Mouse (Mus musculus): ENCODE results near the gene Tff3.
A peak's percentile ranks its signal among the peaks of the same experiment; 100 is the strongest.

Tff3 gene

DNA sequence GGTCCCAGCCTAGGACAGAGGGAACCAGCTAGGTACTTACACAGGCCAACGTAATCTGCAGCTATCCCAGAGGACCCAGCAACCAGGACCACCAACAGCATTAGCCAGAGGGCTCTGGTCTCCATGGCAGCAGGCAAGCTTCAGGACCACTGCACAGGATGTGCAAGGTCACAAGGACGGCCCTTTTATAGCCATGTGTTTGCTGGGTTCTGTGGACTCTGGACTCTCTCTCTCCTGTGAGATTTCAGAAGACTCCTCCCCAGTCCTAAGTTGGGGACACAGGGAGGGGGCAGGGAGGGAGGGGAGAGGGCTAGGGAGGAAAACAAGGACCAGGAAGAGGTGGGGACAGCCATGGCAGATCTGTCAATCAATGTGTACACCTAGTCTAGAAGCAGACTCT is at the start of gene Tff3:
Gene Tff3 (minus strand): TSS at position 195 of the 400 bp plus-strand sequence.
- DNase-seq (ENCODE audit: low read depth, low spot score) = no peak

DNA sequence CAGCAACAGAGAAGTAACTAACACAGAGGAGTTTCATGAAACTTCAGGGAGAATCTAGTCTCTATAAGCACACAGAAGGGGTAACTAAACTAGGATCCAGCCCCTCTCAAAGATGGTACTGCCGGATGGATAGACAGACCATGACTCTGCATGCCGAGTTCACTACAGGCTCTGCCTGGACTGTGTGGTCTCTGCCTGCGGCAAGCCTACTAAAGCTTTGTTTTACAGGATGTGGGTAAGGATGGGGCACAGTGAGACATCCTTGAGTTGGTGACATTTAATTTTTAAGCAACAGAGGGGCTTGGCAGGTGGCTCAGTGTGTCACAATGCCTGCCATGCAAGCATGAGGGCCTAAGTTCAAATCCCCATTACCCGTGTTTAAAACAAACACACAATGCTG is 46.9 kb upstream of the Tff3 start:
- DNase-seq (ENCODE audit: low read depth, low spot score) = no peak

DNA sequence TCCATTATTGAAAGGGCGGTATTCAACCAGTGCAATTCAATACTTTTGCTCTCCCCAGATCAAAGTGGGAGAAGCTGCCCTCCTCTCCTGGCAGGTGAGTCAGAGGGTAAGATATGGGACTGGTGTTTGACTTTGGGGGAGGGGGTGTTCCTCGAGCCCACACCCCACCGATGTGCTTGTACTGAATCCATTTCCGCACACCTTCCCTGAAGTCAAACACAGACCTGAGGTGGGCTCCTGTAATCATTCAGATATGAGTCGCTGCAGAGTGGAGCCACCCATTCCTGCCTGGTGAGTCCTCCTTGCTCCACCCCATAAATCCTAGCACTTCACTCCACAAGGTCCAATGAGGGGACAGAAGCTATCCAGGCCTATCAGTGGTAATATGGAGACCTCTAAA is 40.4 kb upstream of the Tff3 start:
- DNase-seq (ENCODE audit: low read depth, low spot score) = no peak

DNA sequence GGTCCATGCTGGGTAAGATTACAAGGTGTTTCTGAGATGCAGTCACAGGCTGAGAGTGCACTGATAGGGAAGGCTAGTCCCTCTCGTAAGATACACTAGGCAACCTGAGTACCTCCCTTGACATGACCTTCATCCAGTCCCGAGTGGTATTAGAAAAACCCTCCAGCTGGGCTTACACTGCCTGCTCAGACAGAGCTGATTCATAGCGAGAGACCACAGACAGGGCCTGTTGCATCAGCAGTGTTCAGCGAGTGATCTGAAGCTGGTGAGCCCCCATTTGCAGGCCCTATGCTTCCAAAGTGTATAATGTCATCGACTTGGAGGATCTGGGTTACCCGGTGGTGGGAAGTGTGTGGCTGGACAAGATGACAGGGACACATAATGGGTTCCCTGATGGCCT is 35.7 kb upstream of the Tff3 start, which contains the start of gene Tff1:
Gene Tff1 (minus strand): TSS at position 151 of the 400 bp plus-strand sequence.
- DNase-seq (ENCODE audit: low read depth, low spot score) = no peak

DNA sequence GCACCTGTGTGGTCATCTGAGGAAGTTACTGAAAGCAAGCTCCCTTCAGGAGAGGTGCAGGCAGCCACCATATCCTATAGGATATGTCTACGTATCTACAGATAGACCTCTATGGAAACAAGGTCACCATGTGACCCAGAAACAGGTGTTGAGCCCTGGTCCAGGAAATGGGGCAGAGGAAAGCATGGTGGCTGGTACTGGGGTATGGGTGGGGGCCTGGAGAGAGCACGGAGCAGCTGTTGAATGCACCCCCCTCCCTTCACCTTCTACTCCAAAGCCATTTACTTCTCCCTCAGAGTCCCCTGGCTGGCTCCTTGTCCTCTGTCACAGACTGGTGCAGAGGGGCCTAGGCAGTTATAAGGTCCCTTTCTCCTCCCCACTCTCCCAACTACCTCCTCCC is 34.4 kb upstream of the Tff3 start:
- DNase-seq (ENCODE audit: low read depth, low spot score) = no peak

DNA sequence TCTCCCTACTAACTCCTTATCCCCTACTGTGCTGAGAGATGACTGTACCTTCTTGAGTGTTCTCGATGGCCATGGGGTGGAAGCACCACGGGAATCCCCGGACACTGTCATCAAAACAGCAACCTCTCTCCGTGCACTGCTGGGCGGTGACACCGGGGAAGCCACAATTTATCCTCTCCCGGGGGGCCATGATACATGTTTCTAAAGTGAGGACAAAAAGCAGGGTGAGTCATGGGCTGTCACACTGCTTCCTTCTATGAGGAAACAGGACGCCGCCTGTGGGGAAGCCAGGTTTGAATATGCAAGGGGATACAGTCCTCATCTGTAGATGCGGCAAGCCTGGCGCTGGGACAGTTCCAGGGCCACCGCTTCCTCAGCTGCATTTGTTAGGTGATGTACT is 33.2 kb upstream of the Tff3 start:
- DNase-seq (ENCODE audit: low read depth, low spot score) = no peak

DNA sequence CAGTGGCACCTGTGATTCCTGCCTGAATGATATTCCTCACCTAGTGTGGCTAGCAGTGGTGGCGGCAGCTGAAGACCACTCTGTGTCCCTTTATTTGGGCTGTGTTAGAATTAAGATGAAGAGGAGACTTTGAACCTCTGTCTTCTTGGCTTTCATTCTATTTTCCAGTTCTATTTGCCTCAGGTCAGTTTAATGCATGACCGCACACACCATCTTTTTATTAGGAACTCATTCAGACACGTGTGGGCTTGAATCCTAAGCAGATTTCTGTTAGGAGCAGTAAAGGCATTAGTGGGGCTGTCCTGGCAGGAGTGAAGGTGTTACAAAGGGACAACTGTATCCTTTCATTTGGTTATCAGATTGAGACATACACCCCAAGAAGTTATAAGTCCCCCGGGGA is 30.8 kb upstream of the Tff3 start:
- DNase-seq (ENCODE audit: low read depth, low spot score) = no peak

DNA sequence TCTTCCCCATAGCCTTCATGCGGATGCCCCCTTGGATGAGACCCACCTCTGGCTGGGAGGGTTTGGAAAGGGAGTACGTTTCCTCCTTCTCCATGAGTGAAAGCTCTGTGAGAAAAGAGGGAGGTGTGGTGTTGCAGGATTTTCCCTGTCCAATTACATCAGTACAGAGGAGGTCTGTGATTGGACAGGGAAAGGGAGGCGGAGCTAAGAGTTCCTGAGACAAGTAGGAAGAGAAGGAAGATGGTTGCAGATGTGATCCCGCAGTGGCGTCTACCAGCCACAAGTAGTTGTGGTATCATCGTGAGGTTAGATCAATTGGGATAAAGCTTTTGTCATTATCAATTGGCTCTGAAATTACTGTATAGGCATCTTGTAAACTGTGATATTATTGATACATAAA is 28.5 kb upstream of the Tff3 start:
- peak; percentile 73 for DNase-seq (ENCODE audit: low read depth, low spot score)

DNA sequence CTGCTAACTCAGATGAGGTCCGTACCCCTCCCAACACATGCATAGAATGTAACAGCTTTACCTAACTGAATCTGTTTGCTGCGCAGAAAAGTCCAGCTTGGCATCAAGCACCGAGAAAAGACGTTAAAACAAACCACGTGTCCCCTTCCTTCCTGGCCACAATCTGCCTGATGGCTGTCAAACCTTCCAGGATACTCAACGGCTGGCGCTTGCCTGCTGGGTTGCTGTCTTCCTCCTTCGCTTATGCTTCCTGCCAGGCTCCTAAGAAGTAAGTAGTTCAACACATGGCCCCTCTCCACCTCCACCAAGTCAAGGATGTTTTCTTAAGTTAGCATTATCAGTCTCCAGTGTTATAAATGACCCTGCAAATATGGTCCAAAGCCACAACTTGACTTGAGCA is 24.3 kb upstream of the Tff3 start:
- DNase-seq (ENCODE audit: low read depth, low spot score) = no peak

DNA sequence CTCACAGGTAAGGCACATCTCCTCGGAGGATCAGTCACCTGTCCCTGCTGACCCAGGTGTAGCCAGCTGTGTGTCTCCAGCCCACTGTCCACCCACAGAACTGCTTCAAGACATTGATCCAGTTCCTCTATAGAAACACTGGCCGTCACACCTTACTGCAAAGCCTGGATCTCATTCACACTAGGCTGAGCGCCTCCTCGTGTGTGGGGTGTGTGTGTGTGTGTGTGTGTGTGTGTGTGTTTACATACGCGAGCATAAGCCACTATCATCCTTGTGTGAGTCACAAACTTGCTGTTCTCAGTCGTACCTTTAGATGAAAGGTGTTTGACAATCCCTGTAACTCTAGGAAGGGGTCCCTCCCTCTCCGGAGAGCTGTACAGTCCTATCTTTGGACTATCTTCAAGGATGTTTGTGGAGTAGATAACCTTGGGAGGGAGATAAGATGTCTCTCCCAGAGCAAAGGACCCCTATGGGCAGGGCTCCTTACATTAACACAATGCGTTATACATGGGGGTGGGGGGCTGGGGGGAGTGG is 23.6 kb upstream of the Tff3 start:
- DNase-seq (ENCODE audit: low read depth, low spot score) = no peak

DNA sequence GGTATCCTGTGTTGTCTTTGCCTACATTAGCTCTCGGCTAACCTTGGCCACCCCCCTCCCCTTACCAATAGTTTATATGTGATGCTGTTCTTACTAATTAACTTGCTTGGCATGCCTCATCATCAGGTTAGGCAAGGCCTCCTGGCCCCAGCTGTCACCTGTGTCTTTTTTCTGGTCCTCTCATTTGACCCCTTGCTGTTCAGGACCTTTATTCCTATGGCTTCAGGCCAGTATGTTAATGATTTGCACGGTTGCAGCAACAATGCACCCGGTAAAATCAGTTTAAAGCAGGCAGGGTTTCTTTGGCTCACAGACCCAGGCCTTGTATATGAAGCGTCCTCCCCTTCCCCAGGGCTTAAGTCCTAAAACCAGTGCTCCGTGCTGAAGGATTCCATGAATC is 23.1 kb upstream of the Tff3 start:
- no peak for DNase-seq (ENCODE audit: low read depth, low spot score)

DNA sequence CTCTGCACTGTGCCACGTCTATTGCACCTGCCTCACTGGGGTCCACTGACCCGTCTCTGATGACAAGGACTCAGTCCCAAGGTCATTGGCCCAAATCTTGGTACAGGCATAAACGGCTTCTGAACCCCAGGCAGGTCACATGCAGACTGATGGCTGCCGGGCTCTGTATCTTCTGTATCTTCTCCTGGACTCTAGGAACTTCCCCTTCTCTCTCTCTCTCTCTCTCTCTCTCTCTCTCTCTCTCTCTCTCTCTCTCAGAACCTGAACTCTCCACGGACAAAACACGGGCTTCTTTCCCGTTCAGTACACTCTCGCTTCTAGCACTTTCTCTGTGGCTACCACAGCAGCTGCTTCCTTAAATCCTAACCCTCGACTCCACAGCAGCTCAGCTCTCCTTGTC is 16.6 kb upstream of the Tff3 start:
- no peak for DNase-seq (ENCODE audit: low read depth, low spot score)

DNA sequence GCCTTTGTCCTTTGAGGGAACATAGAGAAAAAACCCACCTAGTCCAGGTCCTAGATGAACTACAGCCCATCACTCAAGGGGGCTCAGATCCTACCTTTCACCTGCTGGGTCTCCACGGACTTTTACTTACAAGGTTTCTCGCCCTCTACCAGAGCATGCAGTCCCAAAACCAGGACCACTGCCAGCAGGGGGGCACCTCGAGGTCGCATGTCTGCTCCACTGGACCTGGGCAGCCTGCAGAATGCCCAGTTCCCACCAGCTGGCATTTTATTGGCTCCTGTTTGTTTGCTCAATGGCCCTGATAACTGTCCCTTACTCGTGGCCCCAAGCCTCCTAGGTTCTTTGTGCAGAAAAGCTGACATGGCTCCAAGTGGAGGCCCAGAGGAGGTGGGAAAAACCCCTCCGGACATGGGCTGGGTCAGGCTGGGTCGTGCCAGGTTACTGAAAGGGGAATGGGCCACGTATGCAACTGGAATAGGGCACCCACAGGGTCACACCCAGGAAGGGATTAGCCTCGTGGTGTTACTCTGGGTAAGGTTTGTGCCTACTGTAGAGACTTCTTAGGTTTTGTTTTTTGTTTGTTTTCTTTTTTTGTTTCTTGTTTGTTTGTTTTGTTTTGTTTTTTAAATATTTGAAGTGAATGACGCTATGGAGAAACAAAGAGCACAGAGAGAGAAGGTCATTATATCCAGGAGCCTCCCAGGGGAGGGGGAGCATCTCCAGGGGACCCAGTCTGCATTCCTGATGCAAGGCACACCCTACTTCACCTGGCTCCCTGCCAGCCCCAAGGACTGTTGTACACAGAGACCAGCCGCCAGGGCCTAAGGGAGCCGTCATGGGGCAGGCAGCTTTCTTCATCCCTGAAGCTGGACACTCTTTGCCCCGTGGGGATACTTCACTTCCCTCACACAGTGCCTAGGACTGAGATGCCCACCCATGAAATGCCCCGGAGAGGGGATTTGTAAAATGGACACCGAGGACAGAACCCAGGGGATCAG is 14.9 kb upstream of the Tff3 start, which contains the start of gene Tff2:
Gene Tff2 (minus strand): TSS at position 243 of the 998 bp plus-strand sequence.
- DNase-seq (ENCODE audit: low read depth, low spot score) = peak; percentile 90

DNA sequence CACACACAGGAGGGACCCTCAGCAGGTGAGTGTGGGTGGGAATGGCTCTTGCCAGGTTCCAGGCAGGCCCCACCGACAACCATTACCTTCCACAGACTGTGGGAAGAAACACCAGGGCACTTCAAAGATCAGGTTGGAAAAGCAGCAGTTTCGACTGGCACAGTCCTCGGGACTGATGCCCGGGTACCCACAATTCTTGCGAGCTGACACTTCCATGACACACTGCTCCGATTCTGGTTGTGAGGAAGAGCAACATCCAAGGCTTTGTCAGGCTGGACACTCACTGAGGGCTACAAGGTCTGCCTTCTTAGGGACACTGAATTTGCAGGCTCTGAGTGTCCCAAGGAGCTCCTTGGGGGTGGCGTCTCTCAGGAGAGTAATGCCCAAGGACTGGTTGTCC is 12.7 kb upstream of the Tff3 start:
- no peak for DNase-seq (ENCODE audit: low read depth, low spot score)

DNA sequence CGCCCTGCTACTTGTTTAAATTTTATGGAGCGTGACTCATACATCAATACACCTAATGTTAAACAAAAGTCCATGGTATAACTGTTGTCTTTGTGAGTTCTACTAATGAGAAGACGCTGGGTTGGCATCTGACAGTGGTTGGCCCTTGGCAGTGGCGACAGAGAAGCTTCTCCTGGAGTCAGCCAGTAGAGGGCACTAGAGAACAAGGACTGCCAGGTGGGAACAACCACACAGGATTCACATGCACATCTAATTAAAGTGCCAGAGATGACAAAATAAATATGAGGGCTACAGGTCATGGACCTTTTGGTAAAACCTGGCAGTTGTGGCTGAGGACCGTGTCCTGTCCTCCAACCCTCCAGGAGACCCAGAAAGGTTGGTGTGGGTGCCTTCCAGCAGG is 9.0 kb upstream of the Tff3 start:
- peak; percentile 75 for DNase-seq (ENCODE audit: low read depth, low spot score)

DNA sequence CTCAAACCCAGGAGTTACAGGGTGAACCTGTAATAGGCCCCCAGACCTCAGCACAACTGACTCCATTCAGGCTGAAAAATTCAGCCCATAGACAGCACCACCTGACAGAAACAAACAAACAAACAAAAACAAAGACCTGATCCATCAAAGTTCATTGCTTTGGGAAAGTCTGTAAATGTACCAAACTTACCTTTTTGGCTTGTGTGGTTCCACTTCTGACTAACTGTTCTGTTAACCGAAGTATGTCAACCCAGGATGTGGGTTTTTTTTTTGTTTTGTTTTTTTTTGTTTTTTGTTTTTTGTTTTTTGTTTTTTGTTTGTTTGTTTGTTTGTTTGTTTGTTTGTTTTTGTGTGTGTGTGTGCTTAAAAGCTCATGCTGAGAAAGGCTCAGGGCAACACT is 7.4 kb upstream of the Tff3 start:
- DNase-seq (ENCODE audit: low read depth, low spot score) = no peak

DNA sequence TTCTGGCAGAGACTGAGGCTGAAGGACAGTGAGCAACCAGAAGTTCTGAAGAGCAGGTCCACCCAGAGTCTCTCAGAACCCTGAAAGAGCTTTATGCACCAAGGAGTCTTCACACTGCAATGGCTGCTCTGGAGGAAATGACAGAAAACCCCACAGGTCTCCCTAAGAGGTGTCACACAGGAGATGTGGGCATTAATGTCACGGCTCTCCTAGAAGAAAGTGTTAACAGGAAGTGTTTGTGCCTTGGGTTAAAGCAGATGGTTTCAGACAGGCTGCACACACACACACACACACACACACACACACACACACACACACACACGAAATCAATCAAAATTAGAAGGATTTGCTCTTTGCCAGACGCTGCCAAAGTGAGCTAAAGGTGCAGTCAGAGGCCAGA is 6.8 kb upstream of the Tff3 start:
- no peak for DNase-seq (ENCODE audit: low read depth, low spot score)

DNA sequence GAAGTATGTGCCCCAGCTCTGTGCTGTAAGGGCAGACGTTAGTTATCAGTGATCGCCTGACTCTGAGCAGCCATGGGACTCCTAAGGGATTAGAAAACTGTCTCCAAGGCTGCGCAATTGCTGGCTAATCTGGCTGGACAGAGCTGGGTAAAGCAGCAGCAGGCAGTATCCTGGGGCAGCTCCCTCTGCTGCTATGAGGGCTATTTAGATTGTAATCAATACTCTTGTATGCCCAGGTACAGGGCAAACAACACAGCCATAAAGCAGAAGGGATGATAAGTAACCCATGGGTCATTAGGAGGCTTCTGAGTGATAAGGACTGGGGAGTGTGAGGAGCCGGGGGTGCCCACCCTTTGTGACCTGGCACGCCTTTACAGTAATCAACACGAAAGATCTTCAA is 5.5 kb upstream of the Tff3 start:
- no peak for DNase-seq (ENCODE audit: low read depth, low spot score)

DNA sequence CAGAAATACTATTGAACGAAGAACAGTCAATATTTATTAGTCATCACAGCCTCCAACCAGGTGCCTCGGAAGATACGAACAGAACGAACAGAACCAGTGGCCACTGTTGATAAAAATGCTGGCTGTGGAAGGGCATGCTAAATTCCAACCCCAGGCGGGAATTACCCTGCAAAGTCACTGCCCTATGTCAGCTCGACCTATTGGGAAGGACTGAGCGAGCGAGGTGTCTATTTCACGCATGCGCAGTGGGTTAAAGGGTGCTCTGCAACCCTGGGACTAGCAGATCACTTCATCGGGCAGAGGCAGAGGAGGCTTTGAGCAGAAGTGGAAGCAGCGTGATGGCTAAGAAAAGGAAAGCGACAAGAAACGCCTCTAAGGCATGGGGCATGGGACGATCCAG is 4.3 kb upstream of the Tff3 start:
- DNase-seq (ENCODE audit: low read depth, low spot score) = peak; percentile 61

DNA sequence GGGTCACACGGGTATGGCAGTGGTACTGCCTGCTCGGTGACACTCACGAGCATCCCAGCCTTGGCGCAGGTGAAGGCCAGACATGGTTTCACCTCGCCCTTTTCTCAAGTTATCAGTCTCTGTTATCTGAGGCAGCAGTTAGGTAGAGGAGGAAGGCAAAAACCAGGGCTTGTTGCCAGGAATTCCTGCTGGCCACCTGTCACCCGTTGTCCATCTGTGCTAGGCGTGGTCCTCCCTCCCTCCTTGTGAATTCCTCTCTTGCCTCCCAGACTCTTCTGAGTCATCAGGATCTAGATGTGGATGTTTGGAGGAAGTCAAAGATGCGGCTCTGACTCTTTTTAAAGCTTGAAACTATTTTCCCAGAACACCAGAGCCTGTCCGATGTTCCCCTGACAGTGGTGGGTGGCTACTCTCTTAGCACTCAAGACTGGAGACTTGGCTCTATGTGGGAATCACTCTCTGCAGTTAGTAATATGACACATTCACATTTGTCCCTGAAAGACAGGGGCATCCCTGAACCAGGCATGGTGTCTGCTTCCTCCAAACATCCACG is 1.9 kb upstream of the Tff3 start:
- DNase-seq (ENCODE audit: low read depth, low spot score) = no peak

DNA sequence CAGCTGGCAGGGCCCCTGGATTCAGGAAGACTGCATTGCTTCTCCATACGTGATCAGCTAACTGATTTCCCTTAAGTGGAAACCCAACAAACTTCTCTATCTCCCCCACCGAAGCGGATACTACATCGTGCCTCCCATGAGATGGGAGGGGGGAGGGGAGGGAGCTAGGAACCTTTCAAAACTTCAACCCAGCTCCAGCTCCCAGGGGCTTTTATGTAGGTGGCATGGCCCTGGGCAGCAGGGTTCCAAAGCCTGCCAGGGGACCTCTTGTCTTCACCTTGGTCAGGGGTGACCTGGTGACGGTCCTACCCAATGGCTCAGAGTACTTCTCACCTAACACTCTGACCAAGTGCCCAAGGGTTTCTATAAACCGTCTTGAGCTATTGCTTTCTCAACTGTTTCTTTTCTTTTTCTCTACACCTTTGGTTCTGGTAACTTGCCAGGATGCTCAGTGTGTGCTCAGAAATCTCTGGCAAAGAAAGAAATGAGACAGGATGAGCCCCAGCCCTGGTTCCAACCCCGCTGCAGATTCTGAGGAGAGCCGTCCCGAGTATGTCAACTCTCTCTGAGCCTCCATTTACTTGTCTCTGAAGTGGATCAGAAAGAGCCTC is 633 bp downstream of the Tff3 start:
- DNase-seq (ENCODE audit: low read depth, low spot score) = no peak

DNA sequence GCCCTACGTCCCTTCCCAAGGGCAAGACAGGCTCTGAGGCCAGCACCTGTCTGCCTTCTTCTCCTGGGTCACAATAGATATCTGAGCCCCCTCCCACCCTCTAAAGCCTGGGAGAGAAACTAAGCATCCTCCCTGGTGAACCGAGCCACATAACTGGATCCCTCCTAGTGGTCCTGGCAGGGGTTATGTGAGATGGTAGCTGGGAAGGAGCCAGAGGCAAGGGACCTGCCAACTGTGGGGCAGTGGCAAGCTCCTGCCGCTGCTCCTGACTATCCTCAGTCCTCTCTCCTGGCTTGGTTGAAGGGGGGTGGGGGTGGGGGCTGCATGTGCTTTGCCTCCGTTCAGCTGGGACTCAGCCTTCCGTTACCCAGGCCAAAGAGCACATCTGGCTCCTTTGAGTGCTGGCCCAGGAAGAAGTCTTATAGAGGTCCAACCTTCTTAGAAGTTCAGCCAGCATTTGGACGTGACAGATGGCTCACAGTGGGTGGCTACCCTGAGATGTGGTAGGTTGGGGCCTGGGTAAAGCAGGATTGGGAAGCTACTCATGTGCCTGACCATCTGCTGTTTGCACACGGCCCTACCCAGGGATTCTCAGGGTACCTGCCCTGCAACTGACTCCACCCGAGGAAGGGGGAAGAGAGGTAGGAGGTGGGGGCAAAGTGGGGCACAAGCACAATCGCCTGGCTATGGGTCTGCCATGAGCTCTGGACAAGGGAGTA is 3.7 kb downstream of the Tff3 start:
- DNase-seq (ENCODE audit: low read depth, low spot score) = no peak

Data from ZHBTc4 (cell line).